Mouse (Mus musculus) midbrain, embryonic 16.5 days (tissue): ENCODE results near the gene Bbx. TPM values are rescaled to one million over a fixed set of nuclear protein-coding genes. Genes with fewer than 3 reads are reported as not detected.
A peak's percentile ranks its signal among the peaks of the same experiment; 100 is the strongest.

Experiments used
- ATAC-seq: fragments of 200-750 bp; cut with Nextera tagmentation; 2 replicates; pipeline ENCODE4 v1.8.0; 2017; ENCODE audit warnings: moderate TSS enrichment
- H3K27ac ChIP-seq: fragments of 300-500 bp; sonication (generic); 2 replicates; pipeline ENCODE4 v1.5.1; 2014; ENCODE audit warnings: mild to moderate bottlenecking, low read length, mixed read lengths
- H3K27me3 ChIP-seq: fragments of 300-500 bp; sonication (generic); 2 replicates; pipeline ENCODE4 v1.6.1; 2014; ENCODE audit warnings: low read depth, low read length, mixed read lengths; ENCODE audit not compliant: control insufficient read depth, insufficient read depth
- H3K36me3 ChIP-seq: fragments of 300-500 bp; sonication (generic); 2 replicates; pipeline ENCODE4 v1.6.1; 2014; ENCODE audit warnings: mild to moderate bottlenecking, low read length, moderate library complexity, mixed read lengths; ENCODE audit not compliant: control insufficient read depth, insufficient read depth
- H3K4me1 ChIP-seq: fragments of 300-500 bp; sonication (generic); 2 replicates; pipeline ENCODE4 v1.6.1; 2014; ENCODE audit warnings: mild to moderate bottlenecking, low read length, mixed read lengths; ENCODE audit not compliant: control insufficient read depth, insufficient read depth
- H3K4me2 ChIP-seq: fragments of 300-500 bp; sonication (generic); 2 replicates; pipeline ENCODE4 v1.6.1; 2014; ENCODE audit warnings: mild to moderate bottlenecking, low read length, mixed read lengths
- H3K4me3 ChIP-seq: fragments of 300-500 bp; sonication (generic); 2 replicates; pipeline ENCODE4 v1.5.1; 2014; ENCODE audit warnings: low read depth, mild to moderate bottlenecking, low read length, moderate library complexity, mixed read lengths
- H3K9ac ChIP-seq: fragments of 300-500 bp; sonication (generic); 2 replicates; pipeline ENCODE4 v1.6.1; 2014; ENCODE audit warnings: low read depth, low read length, mixed read lengths
- H3K9me3 ChIP-seq: fragments of 300-500 bp; sonication (generic); replicated peaks from 2 replicates; pipeline ENCODE4 v1.6.1; 2014; ENCODE audit warnings: mild to moderate bottlenecking, low read length, mixed read lengths; ENCODE audit not compliant: control insufficient read depth, poor library complexity, severe bottlenecking
- WGBS: fragments of 180-500 bp; shearing (Covaris S2); extraction: QIAGEN DNeasy Blood & Tissue Kit; methylation state at CpG from one replicate; pipeline ENCODE4 v1.1.7; 2014; 5-methylcytosine and 5-hydroxymethylcytosine counted together
- polyA plus RNA-seq: library from polyadenylated mRNA; unstranded; fragments of >200 nt; fragmentation: Nextera tagmentation; extraction: Ambion mirVana; gene quantifications from 2 replicates; pipeline ENCODE4 v1.2.1, GENCODE M21; 2015

Bbx gene
- polyA plus RNA-seq, 1 experiment from 2014 or later, result 14.7 TPM

DNA sequence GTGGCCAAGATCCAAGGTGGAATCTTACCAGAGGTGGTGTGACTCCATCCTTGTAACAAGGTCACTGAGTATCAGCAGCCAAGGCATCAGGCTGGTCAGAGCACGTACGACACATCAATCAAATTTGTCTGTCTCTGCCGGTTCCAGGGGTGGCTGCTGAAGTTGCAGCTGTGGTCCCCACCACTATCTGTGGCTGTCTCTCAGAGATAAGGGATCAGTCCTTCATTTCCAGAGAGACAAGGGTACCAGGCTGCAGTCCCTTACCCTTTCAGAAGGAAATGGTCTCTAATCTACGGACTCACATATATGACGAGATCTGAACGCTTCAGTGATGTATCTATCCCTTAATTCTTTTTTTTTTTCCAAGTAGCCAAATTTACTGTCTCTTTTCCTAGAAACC is 245.6 kb downstream of the Bbx start:
- no peak for ATAC-seq
- H3K36me3 ChIP-seq, result no peaks in the 10 kb centered on the region
- WGBS, result 85% methylated on average over 6 of the region's 6 CpGs
- no peaks in the 10 kb centered on the region for H3K27me3 ChIP-seq
- H3K27ac ChIP-seq, result no peak overlapping the region
- H3K4me2 ChIP-seq, result no peak overlapping the region
- no peak overlapping the region for H3K4me3 ChIP-seq
- no peak overlapping the region for H3K9ac ChIP-seq
- 0 out of 2 replicates have a peak, but pooled peaks cover 3% of the 10 kb centered on the region for H3K4me1 ChIP-seq
- H3K9me3 ChIP-seq, result no peaks in the 10 kb centered on the region

GRCm38 (mm10) chr16:50185041-50185440 is 247.1 kb downstream of the Bbx start:
- Histone ChIP-seq H3K9ac (no peak overlapping the region), H3K9me3 (no peaks in the 10 kb centered on the region), H3K4me2 (no peak overlapping the region), H3K36me3 (no peaks in the 10 kb centered on the region), H3K27me3 (no peaks in the 10 kb centered on the region), H3K4me3 (no peak overlapping the region), H3K27ac (no peak overlapping the region), H3K4me1 (0 out of 2 replicates have a peak, but pooled peaks cover 3% of the 10 kb centered on the region)
- WGBS, result 11% methylated on average over 5 of the region's 5 CpGs
- ATAC-seq, result peak; percentile 56; the same call in 1 of the 2 replicates

DNA sequence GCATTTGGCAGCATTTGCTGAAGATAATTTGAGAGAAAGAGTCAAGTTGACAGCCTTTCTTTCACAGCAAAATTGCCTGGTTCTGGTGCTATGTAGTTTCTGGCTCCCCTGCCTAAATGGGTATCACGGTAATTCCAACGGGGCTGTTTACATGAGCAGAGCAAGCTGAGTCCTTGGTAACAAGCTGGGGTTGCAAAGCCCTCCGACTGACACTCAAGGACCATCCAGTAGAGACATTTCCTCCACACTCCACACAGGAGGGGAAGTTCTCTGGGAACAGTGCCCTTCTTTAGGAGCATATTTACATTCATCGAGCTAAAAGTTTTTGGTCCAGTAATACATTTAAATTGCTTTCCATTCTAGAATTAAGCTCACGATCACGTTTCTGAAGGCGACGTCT is 249.2 kb downstream of the Bbx start:
- H3K4me3 ChIP-seq, result no peak overlapping the region
- H3K9me3 ChIP-seq, result no peaks in the 10 kb centered on the region
- no peak overlapping the region for H3K4me2 ChIP-seq
- 82% methylated on average over 8 of the region's 8 CpGs for WGBS
- no peak overlapping the region for H3K27ac ChIP-seq
- ATAC-seq, result no peak
- H3K9ac ChIP-seq, result no peak overlapping the region
- H3K36me3 ChIP-seq, result no peaks in the 10 kb centered on the region
- H3K4me1 ChIP-seq, result 0 out of 2 replicates have a peak, but pooled peaks cover 3% of the 10 kb centered on the region
- H3K27me3 ChIP-seq, result no peaks in the 10 kb centered on the region

DNA sequence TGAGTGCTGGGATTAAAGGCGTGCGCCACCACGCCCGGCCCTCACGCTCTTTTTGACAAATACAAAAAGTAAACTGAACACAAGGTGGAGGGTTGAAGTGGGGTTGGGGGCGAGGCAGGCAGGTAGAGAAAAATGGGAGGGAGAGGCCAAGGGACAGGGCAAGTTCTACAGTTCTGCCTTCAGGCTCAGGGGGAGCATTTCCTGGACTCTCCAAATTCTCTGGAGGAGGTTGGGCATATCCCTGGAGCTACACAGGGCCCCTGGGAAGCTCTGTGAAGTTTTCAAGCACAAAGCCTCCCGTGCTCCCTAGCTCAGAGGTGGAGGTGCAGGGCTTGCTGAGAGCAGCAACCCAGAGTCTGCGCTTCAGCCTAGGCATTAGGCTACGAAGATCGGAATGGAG is 249.6 kb downstream of the Bbx start:
- H3K27ac ChIP-seq, result no peak overlapping the region
- H3K27me3 ChIP-seq, result no peaks in the 10 kb centered on the region
- 0 out of 2 replicates have a peak, but pooled peaks cover 3% of the 10 kb centered on the region for H3K4me1 ChIP-seq
- H3K4me3 ChIP-seq, result no peak overlapping the region
- H3K36me3 ChIP-seq, result no peaks in the 10 kb centered on the region
- H3K9ac ChIP-seq, result no peak overlapping the region
- 90% methylated on average over 10 of the region's 10 CpGs for WGBS
- H3K9me3 ChIP-seq, result no peaks in the 10 kb centered on the region
- H3K4me2 ChIP-seq, result no peak overlapping the region
- no peak for ATAC-seq

DNA sequence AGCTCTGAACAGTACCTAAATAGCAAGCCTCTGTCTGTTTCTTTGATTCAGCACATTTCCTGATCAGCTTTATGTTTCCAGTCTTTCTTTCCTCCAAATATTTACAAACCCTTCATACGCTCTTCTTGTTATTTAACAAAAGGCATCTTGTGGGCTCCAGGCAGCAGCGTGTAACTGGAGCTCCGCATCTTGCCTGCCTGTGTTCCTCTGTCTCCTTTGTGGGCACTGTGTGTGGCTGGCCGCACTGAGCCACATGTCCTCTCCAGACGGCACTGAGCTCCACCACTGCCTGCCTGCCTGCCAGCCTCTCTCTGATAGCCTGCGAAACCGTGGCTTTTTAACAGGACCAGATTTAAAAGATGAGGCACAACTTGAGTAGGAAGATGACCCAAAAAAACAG is 259.4 kb downstream of the Bbx start:
- 45% methylated on average over 7 of the region's 7 CpGs for WGBS
- Histone ChIP-seq H3K4me3 (no peak overlapping the region), H3K9me3 (no peaks in the 10 kb centered on the region), H3K27ac (no peak overlapping the region), H3K4me2 (no peak overlapping the region), H3K36me3 (no peaks in the 10 kb centered on the region), H3K4me1 (no peaks in the 10 kb centered on the region), H3K27me3 (no peaks in the 10 kb centered on the region), H3K9ac (no peak overlapping the region)
- ATAC-seq, result no peak

- H3K36me3 ChIP-seq, result no peaks in the 10 kb centered on the region
- ATAC-seq, result no peak
Observed at GRCm38 (mm10) chr16:50170812-50171211, 261.4 kb downstream of the Bbx start.

GRCm38 (mm10) chr16:50167983-50168299 is 264.2 kb downstream of the Bbx start:
- WGBS, result 80% methylated on average over 10 of the region's 10 CpGs
- Histone ChIP-seq H3K27me3 (no peaks in the 10 kb centered on the region), H3K36me3 (no peaks in the 10 kb centered on the region), H3K27ac (no peak overlapping the region), H3K4me2 (no peak overlapping the region), H3K9me3 (no peaks in the 10 kb centered on the region), H3K4me3 (no peak overlapping the region), H3K9ac (no peak overlapping the region), H3K4me1 (no peaks in the 10 kb centered on the region)
- ATAC-seq, result no peak

More at GRCm38 (mm10) chr16:50170812-50171211, 261.4 kb downstream of the Bbx start:
- no peaks in the 10 kb centered on the region for H3K27me3 ChIP-seq
- no peak overlapping the region for H3K4me2 ChIP-seq
- H3K4me3 ChIP-seq, result no peak overlapping the region
- WGBS, result 96% methylated on average over 5 of the region's 5 CpGs
- no peaks in the 10 kb centered on the region for H3K9me3 ChIP-seq
- H3K9ac ChIP-seq, result no peak overlapping the region
- no peak overlapping the region for H3K27ac ChIP-seq
- H3K4me1 ChIP-seq, result no peaks in the 10 kb centered on the region

DNA sequence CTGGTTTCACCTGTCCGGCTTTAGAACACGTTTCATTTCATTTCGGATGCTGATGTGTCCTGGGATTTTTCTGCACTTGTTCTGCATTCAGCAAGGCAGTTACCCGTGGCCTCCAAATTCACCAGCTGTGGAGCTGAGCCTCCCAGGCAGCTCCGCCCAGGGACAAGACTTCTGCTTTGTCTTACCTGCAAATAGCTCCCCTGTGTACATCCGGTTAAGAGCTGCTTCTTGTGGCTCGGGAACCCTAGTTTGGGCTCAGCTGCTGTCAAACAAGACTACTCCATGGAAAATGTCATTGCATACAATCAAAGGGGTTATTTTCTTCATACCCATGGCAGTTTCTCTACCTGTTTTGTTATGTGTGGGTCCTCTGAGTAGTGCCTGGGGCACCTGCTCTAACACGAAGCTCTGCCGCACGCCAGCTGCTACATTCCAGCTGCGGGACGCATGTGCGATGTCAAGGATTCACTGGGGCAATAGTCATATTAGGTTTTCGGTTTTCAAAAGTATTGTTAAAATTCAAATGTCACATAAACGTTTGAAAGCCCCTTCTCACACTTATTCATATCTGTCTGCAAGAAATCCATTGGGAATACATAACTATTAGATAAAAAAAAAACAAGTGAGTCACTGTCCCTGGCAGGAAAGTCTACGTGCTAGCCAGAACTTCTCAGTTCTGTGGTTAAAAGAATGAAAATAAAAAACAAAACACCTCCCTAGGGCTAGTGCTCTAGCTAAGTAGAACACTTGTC is 264.8 kb downstream of the Bbx start:
- H3K4me3 ChIP-seq, result no peak overlapping the region
- WGBS, result 77% methylated on average over 16 of the region's 16 CpGs
- no peak for ATAC-seq
- no peaks in the 10 kb centered on the region for H3K36me3 ChIP-seq
- no peak overlapping the region for H3K9ac ChIP-seq
- no peaks in the 10 kb centered on the region for H3K4me1 ChIP-seq
- H3K9me3 ChIP-seq, result no peaks in the 10 kb centered on the region
- no peaks in the 10 kb centered on the region for H3K27me3 ChIP-seq
- H3K27ac ChIP-seq, result no peak overlapping the region
- no peak overlapping the region for H3K4me2 ChIP-seq

DNA sequence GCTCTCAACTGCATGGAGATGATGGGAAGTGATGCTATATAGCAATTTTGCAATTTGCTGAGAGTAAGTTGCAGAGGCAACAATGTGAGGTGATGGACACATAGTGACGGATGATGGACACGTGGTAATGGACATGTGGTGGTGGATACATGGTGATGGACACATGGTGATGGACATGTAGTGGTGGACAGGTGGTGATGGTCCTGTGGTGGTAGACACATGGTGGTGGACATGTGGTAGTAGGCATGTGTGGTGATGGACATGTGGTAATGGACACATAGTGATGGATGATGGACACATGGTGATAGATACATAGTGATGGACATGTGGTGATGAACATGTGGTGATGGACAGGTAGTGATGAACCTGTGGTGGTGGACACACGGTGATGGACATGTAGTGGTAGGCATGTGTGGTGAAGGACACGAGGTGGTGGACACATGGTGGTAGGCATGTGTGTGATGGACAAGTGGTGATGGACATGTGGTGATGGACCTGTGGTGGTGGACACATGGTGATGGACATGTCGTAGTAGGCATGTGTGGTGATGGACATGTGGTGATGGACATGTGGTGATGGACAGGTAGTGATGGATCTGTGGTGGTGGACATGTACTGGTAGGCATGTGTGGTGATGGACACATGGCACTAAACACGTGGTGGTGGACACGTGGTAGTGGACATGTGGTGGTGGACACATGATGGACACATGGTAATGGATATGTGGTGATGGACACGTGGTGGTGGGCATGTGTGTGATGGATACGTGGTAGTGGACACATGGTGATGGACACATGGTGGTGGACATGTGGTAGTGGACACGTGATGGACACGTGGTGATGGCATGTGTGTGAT is 271.5 kb downstream of the Bbx start:
- 96% methylated on average over 11 of the region's 11 CpGs for WGBS
- H3K27me3 ChIP-seq, result no peaks in the 10 kb centered on the region
- H3K36me3 ChIP-seq, result no peaks in the 10 kb centered on the region
- H3K4me2 ChIP-seq, result no peak overlapping the region
- no peaks in the 10 kb centered on the region for H3K9me3 ChIP-seq
- ATAC-seq, result no peak
- no peak overlapping the region for H3K4me3 ChIP-seq
- no peak overlapping the region for H3K27ac ChIP-seq
- no peaks in the 10 kb centered on the region for H3K4me1 ChIP-seq
- H3K9ac ChIP-seq, result no peak overlapping the region
